Mouse (Mus musculus) neural tube, embryonic 15.5 days (tissue): Measurements from ENCODE around the gene Iqschfp. TPM values are rescaled to one million over a fixed set of nuclear protein-coding genes. Genes with fewer than 3 reads are reported as not detected.

Source experiments
- ATAC-seq: fragments of 200-750 bp; cut with Nextera tagmentation; 2 replicates; pipeline ENCODE4 v1.8.0; 2017; ENCODE audit warnings: mild to moderate bottlenecking, moderate TSS enrichment, moderate library complexity; ENCODE audit not compliant: low FRiP score
- H3K27ac ChIP-seq: fragments of 300-500 bp; sonication (generic); replicated peaks from 2 replicates; pipeline ENCODE4 v1.5.1; 2015; ENCODE audit warnings: mild to moderate bottlenecking, inconsistent platforms
- H3K27me3 ChIP-seq: fragments of 300-500 bp; sonication (generic); replicated peaks from 2 replicates; pipeline ENCODE4 v1.6.1; 2015; ENCODE audit warnings: inconsistent platforms
- H3K36me3 ChIP-seq: fragments of 300-500 bp; sonication (generic); 2 replicates; pipeline ENCODE4 v1.6.1; 2015; ENCODE audit warnings: inconsistent platforms
- H3K4me1 ChIP-seq: fragments of 300-500 bp; sonication (generic); 2 replicates; pipeline ENCODE4 v1.6.1; 2015; ENCODE audit warnings: inconsistent platforms
- H3K4me2 ChIP-seq: fragments of 300-500 bp; sonication (generic); 2 replicates; pipeline ENCODE4 v1.6.1; 2015; ENCODE audit warnings: inconsistent platforms, mild to moderate bottlenecking, moderate library complexity
- H3K4me3 ChIP-seq: fragments of 300-500 bp; sonication (generic); replicated peaks from 2 replicates; pipeline ENCODE4 v1.5.1; 2015; ENCODE audit warnings: mild to moderate bottlenecking, inconsistent platforms
- H3K9ac ChIP-seq: fragments of 300-500 bp; sonication (generic); replicated peaks from 2 replicates; pipeline ENCODE4 v1.6.1; 2015; ENCODE audit warnings: mild to moderate bottlenecking, inconsistent platforms
- H3K9me3 ChIP-seq: fragments of 300-500 bp; sonication (generic); replicated peaks from 2 replicates; pipeline ENCODE4 v1.6.1; 2016; ENCODE audit warnings: inconsistent platforms
- WGBS: fragments of 180-500 bp; shearing (Covaris S2); methylation state at CpG from one replicate; pipeline ENCODE4 v1.1.7; 2015; ENCODE audit warnings: mixed read lengths; 5-methylcytosine and 5-hydroxymethylcytosine counted together
- polyA plus RNA-seq: library from polyadenylated mRNA; unstranded; fragments of >200 nt; fragmentation: Nextera tagmentation; extraction: Ambion mirVana; gene quantifications from 2 replicates; pipeline ENCODE4 v1.2.1, GENCODE M21; 2015

The Iqschfp gene
- polyA plus RNA-seq, 1 experiment from 2014 or later, result 7.2 TPM

DNA sequence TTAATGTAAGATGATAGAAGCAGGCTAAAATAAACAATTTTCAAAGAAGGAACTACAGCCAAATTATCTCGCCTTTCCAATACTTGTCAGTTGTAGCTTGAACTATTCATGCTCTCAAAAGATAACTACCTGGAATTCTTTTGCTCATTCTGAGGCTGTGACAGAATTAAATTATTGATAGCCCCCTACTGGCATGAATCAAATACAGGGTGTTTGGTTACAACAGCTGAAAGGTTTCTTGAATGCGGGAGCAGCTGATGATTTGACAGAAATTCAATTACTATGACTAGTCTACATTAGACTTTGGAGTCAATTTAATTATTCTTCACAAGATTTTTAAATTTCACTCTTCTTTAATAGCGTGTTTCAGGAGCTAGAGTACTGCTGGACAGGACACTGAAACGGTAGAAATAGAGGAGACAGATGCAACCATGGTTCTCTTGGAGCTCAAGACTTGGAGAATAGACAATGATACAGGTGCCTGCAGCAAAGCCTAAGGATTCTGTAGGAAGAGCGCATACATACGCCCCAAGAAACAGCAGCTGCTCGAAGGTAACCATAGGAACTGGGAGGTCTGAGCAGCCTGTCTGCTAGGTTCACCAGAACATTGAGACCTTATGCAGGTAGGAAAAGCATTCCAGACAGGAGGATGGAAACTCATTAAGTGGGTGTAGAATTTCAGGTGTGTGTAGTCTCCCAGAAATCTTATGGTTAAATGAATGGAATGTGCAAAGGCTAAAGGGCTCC is 485.6 kb downstream of the Iqschfp start:
- H3K4me3 ChIP-seq, result no peak overlapping the region
- WGBS, result 74% methylated on average over 7 of the region's 7 CpGs
- no peak overlapping the region for H3K4me2 ChIP-seq
- H3K36me3 ChIP-seq, result no peaks in the 10 kb centered on the region
- no peak overlapping the region for H3K9ac ChIP-seq
- ATAC-seq, result no peak
- peaks cover 4% of the 10 kb centered on the region; the same call in 1 of the 2 replicates for H3K4me1 ChIP-seq
- H3K9me3 ChIP-seq, result no peaks in the 10 kb centered on the region
- H3K27ac ChIP-seq, result no peak overlapping the region
- no peaks in the 10 kb centered on the region for H3K27me3 ChIP-seq

- H3K9me3 ChIP-seq, result no peaks in the 10 kb centered on the region
- H3K4me2 ChIP-seq, result no peak overlapping the region
- H3K4me3 ChIP-seq, result no peak overlapping the region
- no peak overlapping the region for H3K9ac ChIP-seq
- H3K27ac ChIP-seq, result no peak overlapping the region
- 48% methylated on average over 2 of the region's 2 CpGs for WGBS
- H3K27me3 ChIP-seq, result no peaks in the 10 kb centered on the region
- peaks cover 4% of the 10 kb centered on the region; the same call in 1 of the 2 replicates for H3K4me1 ChIP-seq
- no peak for ATAC-seq
- H3K36me3 ChIP-seq, result no peaks in the 10 kb centered on the region
Observed at GRCm38 (mm10) chr3:68378799-68379198, 486.8 kb downstream of the Iqschfp start.

DNA sequence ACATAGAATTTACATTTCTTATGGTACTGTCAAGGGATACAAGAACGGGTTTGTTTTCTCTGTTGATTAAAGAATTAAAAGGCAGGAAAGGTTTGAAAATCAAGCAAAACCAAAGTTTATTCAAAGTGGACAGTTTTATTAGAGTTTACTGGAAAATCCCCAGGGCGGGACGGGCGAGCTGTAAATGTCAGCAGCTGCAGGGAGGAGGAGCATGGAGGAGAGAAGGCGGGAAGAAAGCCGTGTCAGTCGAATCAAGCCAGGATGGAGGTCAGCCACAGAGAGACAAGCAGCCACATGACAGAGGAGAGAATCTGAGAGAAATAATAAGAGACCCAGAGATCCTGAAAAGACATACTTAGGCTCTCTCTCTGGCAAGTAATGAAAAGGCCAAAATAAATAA is 487.2 kb downstream of the Iqschfp start:
- Histone ChIP-seq H3K27me3 (no peaks in the 10 kb centered on the region), H3K4me3 (no peak overlapping the region), H3K9me3 (no peaks in the 10 kb centered on the region), H3K9ac (no peak overlapping the region), H3K4me2 (no peak overlapping the region), H3K27ac (no peak overlapping the region), H3K4me1 (peaks cover 4% of the 10 kb centered on the region; the same call in 1 of the 2 replicates), H3K36me3 (no peaks in the 10 kb centered on the region)
- ATAC-seq, result no peak
- 24% methylated on average over 7 of the region's 7 CpGs for WGBS

- ATAC-seq, result no peak
- Histone ChIP-seq H3K4me1 (peaks cover 7% of the 10 kb centered on the region; the same call in 1 of the 2 replicates), H3K4me3 (no peak overlapping the region), H3K9me3 (no peaks in the 10 kb centered on the region), H3K27me3 (no peaks in the 10 kb centered on the region), H3K4me2 (no peak overlapping the region), H3K9ac (no peak overlapping the region), H3K36me3 (no peaks in the 10 kb centered on the region), H3K27ac (no peak overlapping the region)
Observed at GRCm38 (mm10) chr3:68383672-68384071, 491.6 kb downstream of the Iqschfp start.

GRCm38 (mm10) chr3:68385544-68385943 is 493.5 kb downstream of the Iqschfp start:
- no peak overlapping the region for H3K9ac ChIP-seq
- no peaks in the 10 kb centered on the region for H3K9me3 ChIP-seq
- no peak for ATAC-seq
- H3K4me3 ChIP-seq, result no peak overlapping the region
- no peaks in the 10 kb centered on the region for H3K27me3 ChIP-seq
- no peaks in the 10 kb centered on the region for H3K36me3 ChIP-seq
- WGBS, result 83% methylated on average over 3 of the region's 3 CpGs
- H3K4me2 ChIP-seq, result no peak overlapping the region
- 0 out of 2 replicates have a peak overlapping the region, but pooled peaks have one; percentile 15 for H3K27ac ChIP-seq
- H3K4me1 ChIP-seq, result peaks cover 7% of the 10 kb centered on the region; the same call in 1 of the 2 replicates

DNA sequence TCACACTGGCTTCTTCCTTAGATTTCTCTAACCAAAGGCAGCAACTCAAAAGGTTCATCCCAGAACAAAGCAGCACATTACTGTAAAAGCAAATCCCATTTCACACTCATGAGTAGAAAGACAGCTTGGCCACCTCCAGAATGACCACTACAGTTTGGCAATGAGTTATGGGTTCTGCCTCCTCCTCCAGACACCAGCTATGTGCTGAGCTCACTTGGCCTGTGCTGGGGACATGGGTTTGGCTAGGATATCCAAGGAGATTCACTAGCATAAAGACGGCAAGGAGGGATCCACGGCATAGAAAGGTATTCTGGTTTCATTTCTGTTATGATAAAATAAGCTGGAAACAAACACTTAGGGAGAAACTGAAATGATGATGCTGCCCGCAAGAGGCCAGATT is 496.0 kb downstream of the Iqschfp start:
- Histone ChIP-seq H3K27ac (no peak overlapping the region), H3K27me3 (no peaks in the 10 kb centered on the region), H3K4me3 (no peak overlapping the region), H3K4me1 (peaks cover 7% of the 10 kb centered on the region; the same call in 1 of the 2 replicates), H3K4me2 (no peak overlapping the region), H3K9me3 (no peaks in the 10 kb centered on the region), H3K9ac (no peak overlapping the region), H3K36me3 (no peaks in the 10 kb centered on the region)
- ATAC-seq, result no peak
- WGBS, result 98% methylated on average over 3 of the region's 3 CpGs

GRCm38 (mm10) chr3:68393578-68393977 is 501.5 kb downstream of the Iqschfp start:
- H3K9me3 ChIP-seq, result no peaks in the 10 kb centered on the region
- no peaks in the 10 kb centered on the region for H3K36me3 ChIP-seq
- no peak for ATAC-seq
- 78% methylated on average over 2 of the region's 2 CpGs for WGBS
- H3K9ac ChIP-seq, result no peak overlapping the region
- H3K27me3 ChIP-seq, result no peaks in the 10 kb centered on the region
- no peaks in the 10 kb centered on the region for H3K4me1 ChIP-seq
- H3K4me2 ChIP-seq, result no peak overlapping the region
- H3K4me3 ChIP-seq, result no peak overlapping the region
- no peak overlapping the region for H3K27ac ChIP-seq

DNA sequence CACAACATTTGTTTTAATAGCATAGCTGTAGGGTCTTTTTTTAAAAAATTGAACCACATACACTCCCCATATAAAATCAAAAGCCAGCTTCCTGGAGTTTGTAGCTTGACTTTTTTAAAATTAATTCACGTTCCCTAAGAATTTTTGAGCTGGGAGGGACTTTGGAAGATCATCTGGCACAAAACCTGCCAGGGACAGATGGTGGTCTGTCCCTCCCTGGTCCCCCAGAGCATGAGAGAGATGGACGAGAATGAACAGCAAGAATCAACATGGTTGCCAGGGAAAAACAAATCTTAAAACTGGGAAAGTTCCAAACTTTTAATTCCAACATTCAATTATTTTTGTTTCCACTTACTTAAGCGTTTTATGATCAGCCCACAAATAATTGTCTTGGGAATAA is 506.7 kb downstream of the Iqschfp start:
- Histone ChIP-seq H3K4me2 (no peak overlapping the region), H3K4me1 (peaks cover 7% of the 10 kb centered on the region), H3K36me3 (no peaks in the 10 kb centered on the region), H3K4me3 (no peak overlapping the region), H3K9ac (no peak overlapping the region), H3K27me3 (no peaks in the 10 kb centered on the region), H3K27ac (no peak overlapping the region), H3K9me3 (no peaks in the 10 kb centered on the region)
- no peak for ATAC-seq
- WGBS, result 75% methylated on average over 3 of the region's 3 CpGs

GRCm38 (mm10) chr3:68400121-68400520 is 508.1 kb downstream of the Iqschfp start:
- Histone ChIP-seq H3K9ac (no peak overlapping the region), H3K4me2 (no peak overlapping the region), H3K27me3 (no peaks in the 10 kb centered on the region), H3K4me1 (peaks cover 13% of the 10 kb centered on the region), H3K36me3 (no peaks in the 10 kb centered on the region), H3K27ac (no peak overlapping the region), H3K9me3 (no peaks in the 10 kb centered on the region), H3K4me3 (no peak overlapping the region)
- no peak for ATAC-seq
- 41% methylated on average over 7 of the region's 7 CpGs for WGBS

DNA sequence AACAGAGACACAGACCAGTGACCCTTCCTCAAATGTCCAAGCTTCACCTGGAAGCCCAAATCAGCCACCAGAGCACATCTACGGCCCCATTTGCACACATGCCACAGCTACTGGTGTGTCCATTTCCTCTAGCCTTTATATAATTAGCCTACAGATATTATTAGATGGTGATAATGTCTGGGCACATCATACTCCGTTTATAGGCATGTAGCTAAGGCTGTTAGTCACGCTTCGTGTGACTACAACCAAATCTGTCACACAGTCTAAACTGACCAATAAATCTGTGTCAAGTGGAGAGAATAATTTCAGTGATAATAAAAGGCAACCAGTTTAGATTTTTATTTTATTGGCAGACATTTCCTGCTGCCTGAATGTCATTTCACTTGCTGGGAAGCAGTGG is 511.3 kb downstream of the Iqschfp start:
- peak; percentile 49; the same call in 1 of the 2 replicates for ATAC-seq
- Histone ChIP-seq H3K4me2 (no peak overlapping the region), H3K36me3 (no peaks in the 10 kb centered on the region), H3K4me1 (peaks cover 15% of the 10 kb centered on the region), H3K9ac (no peak overlapping the region), H3K9me3 (no peaks in the 10 kb centered on the region), H3K27ac (peak overlapping the region; percentile 57; the same call in 1 of the 2 replicates), H3K27me3 (no peaks in the 10 kb centered on the region), H3K4me3 (no peak overlapping the region)
- 49% methylated on average over 4 of the region's 4 CpGs for WGBS

DNA sequence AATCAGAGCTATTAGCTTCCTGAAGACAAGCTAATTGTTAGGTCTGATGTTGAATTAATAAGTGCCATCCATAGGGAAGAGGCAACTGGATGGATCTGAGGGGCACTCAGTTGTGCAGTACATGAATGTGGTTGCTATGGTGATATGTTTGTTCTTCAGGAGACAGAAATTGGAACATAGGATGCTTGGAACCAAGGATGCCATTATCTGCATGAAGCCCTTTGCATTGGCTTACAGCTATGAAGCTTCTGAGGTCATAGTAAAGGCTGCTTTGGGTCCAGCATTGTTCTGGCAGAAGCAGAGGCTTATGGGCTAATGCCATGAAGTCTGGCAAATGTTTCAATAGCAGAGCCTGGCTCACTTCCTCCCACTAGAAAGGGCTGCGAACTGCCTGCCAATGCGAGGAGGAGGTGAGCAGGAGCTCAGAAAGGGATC is 511.8 kb downstream of the Iqschfp start:
- Histone ChIP-seq H3K4me2 (no peak overlapping the region), H3K4me1 (peaks cover 16% of the 10 kb centered on the region), H3K9me3 (no peaks in the 10 kb centered on the region), H3K4me3 (no peak overlapping the region), H3K9ac (no peak overlapping the region), H3K27ac (peak overlapping the region; percentile 57; the same call in 1 of the 2 replicates), H3K27me3 (no peaks in the 10 kb centered on the region), H3K36me3 (no peaks in the 10 kb centered on the region)
- 66% methylated on average over 2 of the region's 2 CpGs for WGBS
- ATAC-seq, result peak; percentile 45; the same call in 1 of the 2 replicates

DNA sequence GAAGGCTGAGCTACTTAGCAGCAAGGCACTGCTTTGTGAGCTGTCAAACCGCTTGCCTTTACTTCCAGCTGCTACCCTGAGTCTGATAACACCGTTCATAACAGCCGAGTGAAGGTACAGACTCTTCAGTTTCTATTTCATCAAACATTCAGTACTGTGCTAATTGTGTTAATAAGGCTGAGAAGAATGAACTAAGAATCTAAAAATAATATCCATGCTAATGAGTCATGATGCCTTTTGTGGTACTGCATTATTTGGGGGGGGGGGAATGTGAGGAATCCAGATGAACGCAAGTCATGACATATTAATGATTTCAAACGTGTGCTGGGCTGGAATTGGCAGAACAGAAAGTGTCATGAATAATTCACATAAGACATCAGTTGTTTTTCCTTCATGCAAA is 513.7 kb downstream of the Iqschfp start:
- Histone ChIP-seq H3K4me1 (peaks cover 16% of the 10 kb centered on the region), H3K4me3 (no peak overlapping the region), H3K36me3 (no peaks in the 10 kb centered on the region), H3K27me3 (no peaks in the 10 kb centered on the region), H3K9ac (no peak overlapping the region), H3K4me2 (no peak overlapping the region), H3K9me3 (no peaks in the 10 kb centered on the region), H3K27ac (no peak overlapping the region)
- ATAC-seq, result no peak
- WGBS, result 50% methylated on average over 5 of the region's 5 CpGs
